Mouse (Mus musculus): ENCODE measurements around the gene Borcs7. TPM values are rescaled to one million over a fixed set of nuclear protein-coding genes. Genes with fewer than 3 reads are reported as not detected.

Gene Borcs7
- total RNA-seq, 2 experiments from 2014 or later, result 15.8 to 17.7 TPM

Other genes starting within 250 kb of the Borcs7 start
- 100 to 1,000 TPM; 113 to 119 TPM for gene Trim8, start 188.2 kb upstream of the Borcs7 start, total RNA-seq (2021)
- gene Arl3, start 116.7 kb upstream of the Borcs7 start, total RNA-seq (2021), result 100 to 1,000 TPM; 102 to 107 TPM
- 10 to 100 TPM; 12.6 to 13.7 TPM for gene Sfxn2, start 116.5 kb upstream of the Borcs7 start, total RNA-seq (2021)
- 10 to 100 TPM; 43.1 to 45.3 TPM for gene Wbp1l, start 90.8 kb upstream of the Borcs7 start, total RNA-seq (2021)
- under 1 TPM in 1 of 2 experiments, not detected in 1; 0.24 TPM for gene Cyp17a1, start 16.7 kb upstream of the Borcs7 start, total RNA-seq (2021)
- 10 to 100 TPM; 17.1 to 19.9 TPM for gene As3mt, start 17.6 kb downstream of the Borcs7 start, total RNA-seq (2021)
- 10 to 100 TPM; 17.2 to 18.6 TPM for gene Cnnm2, start 71.7 kb downstream of the Borcs7 start, total RNA-seq (2021)